Mouse (Mus musculus) layer of hippocampus, adult 18-20 months (tissue): ENCODE measurements around the gene Rnf151. TPM values are rescaled to one million over a fixed set of nuclear protein-coding genes. Genes with fewer than 3 reads are reported as not detected.
"Not testable (repeated sequence)": the region's sequence is repeated elsewhere in the genome, so short reads cannot be mapped to it uniquely, and the experiment has no call there.

Experiments used
- DNase-seq, 2 experiments: peaks; one replicate each; pipeline ENCODE4 v3.0.0; 2022; ENCODE audit warnings: low spot score in 2 of 2
- total RNA-seq, 2 experiments: library from RNA; stranded (reverse); gene quantifications; 2 replicates each; pipeline ENCODE4 v1.2.3; 2021

Gene Rnf151
- total RNA-seq, 2 experiments from 2014 or later, result 0.27 TPM; not detected in 1

GRCm38 (mm10) chr17:24733434-24734050 is 15.7 kb upstream of the Rnf151 start:
- DNase-seq, result no peak

DNA sequence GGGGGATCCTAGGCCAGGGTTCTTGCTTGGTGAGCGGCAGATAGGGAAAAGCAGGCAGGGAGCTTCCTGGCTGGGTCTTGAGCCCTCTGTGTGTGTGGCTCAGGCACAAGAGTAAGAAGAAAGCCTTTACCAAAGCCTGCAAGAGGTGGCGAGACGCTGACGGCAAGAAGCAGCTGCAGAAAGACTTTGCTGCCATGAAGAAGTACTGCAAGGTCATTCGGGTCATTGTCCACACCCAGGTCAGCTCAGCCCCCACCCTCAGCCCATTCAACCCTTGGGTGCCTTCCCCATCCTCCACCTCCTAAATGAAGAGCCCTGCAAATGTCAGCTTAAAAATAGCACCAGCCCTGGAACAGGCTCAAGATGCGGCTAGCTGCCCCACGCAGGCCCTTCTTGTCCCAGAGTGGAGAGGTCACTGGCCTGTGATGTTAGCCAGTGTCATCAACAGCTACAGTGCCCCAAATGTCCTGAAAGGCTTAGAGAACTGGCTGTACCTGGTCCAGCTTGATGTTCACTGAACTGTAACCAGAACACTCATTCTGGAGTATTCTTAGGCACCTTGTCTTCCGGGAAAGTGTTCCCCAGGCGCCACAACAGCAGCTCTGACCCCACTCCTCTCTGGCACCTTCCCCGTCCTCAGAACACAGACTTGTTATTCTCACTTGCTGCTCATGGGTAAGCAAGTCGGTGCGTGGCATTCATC is 14.5 kb upstream of the Rnf151 start:
- no peak for DNase-seq

GRCm38 (mm10) chr17:24730787-24731186 is 12.9 kb upstream of the Rnf151 start:
- DNase-seq, result no peak

- no peak for DNase-seq
Observed at GRCm38 (mm10) chr17:24729067-24729466, 11.2 kb upstream of the Rnf151 start.

- no peak for DNase-seq
Observed at GRCm38 (mm10) chr17:24728184-24728583, 10.3 kb upstream of the Rnf151 start.

- DNase-seq, result no peak
Observed at GRCm38 (mm10) chr17:24727618-24728017, 9.8 kb upstream of the Rnf151 start, which contains the start of gene Rpl3l. TSS of gene Rpl3l (plus strand) at chr17:24727820.

DNA sequence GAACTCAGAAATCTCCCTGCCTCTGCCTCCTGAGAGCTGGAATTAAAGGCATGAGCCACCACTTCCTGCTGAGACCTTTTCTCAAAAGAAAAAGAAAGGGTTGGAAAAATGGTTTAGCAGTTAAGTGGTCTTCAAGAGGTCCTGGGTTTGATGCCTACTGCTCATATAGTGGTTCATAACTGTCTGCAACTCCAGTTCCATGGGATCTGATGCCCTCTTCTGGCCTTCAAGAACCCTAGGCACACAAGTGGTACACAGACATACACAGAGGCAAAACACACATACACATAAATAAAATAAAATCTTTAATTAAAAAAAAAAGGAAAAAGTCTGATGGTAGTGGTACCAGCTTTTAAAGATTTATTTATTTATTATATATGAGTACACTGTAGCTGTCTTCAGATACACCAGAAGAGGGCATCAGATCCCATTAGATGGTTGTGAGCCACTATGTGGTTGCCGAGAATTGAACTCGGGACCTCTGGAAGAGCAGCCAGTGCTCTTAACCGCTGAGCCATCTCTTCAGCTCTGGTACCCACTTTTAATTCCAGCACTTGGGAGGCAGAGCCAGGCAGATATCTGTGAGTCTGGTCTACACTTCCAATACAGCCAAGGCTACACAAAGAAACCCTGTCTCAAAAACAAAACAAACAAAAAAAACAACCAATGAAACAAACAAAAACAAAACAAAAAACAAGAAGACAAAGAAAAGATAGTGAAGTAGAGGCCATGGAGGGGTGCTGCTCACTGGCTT is 8.0 kb upstream of the Rnf151 start:
- DNase-seq, result no peak

DNA sequence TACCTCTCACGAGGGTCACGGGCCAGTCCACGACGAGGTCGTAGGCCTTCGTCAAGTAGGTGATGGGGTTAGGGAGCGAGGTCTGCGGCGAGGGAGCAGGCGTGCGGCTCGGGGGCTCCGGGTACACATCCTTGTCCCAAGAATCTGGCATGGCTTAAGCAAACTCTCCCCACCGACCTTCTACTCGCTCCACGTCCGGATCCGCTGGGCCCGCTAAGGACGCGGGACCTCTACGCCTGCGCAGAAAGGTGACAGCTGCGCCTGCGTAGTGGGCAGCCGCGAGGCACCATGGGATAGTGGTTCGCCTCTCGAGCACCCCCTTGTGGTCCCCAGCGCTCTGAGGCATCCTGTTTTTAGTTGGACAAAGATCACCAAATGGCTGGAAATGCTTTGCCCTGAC is 6.3 kb upstream of the Rnf151 start, which contains the start of gene Ndufb10:
Gene Ndufb10, minus strand, starts transcription at position 295 of the 400 bp plus-strand sequence.
- DNase-seq, result peak; percentile 92 to 97

- no peak for DNase-seq
Observed at GRCm38 (mm10) chr17:24723881-24724180, 6.0 kb upstream of the Rnf151 start.

DNA sequence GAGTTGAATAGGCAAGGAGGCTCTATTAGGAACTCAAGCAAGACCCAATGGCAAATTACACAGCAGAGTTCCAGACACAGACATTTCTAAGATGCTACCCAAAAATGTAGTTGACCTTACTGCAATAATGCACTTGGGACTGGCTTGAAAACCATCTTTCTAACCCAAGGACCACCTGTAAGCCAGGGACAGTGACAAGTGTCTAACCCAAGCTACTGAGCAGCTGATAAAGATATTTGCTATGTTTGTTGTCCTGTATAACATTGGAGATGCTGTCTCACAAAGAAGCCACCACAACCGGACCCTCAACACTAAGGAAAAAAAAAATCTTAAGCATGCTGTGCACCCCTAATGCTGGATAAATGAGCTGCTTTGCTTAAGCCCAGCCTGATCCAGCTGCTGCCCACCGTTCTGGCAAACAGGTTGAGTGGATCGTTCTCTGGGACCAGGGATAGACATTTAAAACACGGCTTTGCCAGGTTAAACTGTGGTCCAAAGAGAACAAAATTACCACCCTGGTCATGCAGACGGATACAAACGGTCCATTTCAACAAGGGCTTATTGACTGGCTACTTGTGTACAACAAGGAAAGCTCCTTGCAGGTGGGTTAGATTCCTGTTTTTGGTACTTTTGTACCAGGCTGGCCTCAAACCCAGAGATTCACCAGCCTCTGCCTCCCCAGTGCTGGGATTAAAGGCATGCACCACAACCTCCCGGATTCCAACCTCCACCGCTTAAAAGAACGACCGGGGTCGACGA is 5.4 kb upstream of the Rnf151 start:
- DNase-seq, result no peak

DNA sequence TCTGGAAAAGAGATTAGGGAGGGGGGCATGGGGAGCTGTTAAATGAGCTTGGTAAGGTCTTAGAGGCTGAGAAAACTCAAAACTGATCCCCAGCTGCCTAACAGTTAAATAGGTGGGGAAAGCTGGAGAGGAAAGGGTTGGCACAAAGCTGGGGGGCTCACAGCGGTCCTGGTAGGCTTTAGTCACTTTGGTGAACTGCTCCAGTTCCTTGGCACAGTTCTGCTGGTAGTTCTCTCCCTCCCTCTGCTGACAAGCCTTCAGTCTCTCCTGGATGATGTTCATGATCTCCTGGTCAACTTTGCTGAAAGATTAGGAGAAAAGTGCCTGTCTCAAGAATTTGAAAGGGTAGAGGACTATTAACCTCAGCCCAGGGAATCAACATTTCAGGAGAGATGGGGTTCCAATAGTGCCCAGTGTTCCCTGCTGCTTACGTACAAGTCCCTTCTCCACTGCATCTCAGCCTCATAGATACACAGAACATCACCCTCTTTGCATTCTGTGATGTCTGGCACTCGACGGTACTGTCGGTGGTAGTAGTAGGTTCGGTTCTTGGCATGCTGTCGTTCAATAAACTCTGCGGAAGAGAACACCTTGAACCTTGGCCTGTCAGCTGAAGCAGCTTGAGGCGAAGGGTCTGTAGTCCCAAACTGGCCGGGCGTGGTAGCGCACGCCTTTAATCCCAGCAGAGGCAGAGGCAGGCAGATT is 4.5 kb upstream of the Rnf151 start:
- no peak for DNase-seq

GRCm38 (mm10) chr17:24721383-24721955 is 3.6 kb upstream of the Rnf151 start:
- not testable (repeated sequence) for DNase-seq

- DNase-seq, result not testable (repeated sequence)
Observed at GRCm38 (mm10) chr17:24720616-24721015, 2.8 kb upstream of the Rnf151 start.

DNA sequence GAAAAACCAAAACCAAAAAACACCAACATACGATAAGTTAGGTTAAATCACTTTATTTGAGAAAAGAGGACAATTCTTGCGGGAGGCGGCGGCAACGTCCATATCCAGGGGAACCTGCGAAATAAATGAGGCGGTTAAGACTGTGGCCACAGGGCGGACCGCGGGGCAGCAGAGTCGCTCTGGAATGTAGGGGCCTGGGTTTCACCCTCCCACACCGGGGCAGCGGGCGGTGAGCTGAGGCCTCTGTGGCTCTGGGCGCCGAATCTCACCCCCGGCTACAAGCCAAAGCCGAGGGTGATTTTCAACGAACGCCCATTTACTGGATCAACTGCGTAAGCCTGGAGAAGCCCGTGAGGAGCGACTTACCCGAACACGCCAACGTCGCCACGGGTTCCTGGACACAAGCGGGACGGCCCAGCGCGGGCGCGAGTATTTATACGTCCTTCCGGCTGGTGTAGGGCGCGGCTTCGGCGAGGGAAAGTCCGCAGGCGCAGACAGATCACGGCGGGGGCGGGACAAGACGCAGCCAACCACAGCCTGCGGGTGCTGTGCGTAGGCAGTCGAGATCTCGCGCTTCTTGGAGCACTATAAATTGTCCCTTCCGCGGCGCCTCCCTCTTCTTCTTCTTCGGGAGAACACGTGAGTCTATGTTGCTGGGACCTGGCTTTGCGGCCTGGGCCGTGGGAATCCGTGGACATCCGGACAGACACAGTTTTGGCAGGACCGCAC is 1.8 kb upstream of the Rnf151 start:
- DNase-seq, result peak; percentile 97 to 99

GRCm38 (mm10) chr17:24718938-24719337 is 1.1 kb upstream of the Rnf151 start:
- DNase-seq, result not testable (repeated sequence)

DNA sequence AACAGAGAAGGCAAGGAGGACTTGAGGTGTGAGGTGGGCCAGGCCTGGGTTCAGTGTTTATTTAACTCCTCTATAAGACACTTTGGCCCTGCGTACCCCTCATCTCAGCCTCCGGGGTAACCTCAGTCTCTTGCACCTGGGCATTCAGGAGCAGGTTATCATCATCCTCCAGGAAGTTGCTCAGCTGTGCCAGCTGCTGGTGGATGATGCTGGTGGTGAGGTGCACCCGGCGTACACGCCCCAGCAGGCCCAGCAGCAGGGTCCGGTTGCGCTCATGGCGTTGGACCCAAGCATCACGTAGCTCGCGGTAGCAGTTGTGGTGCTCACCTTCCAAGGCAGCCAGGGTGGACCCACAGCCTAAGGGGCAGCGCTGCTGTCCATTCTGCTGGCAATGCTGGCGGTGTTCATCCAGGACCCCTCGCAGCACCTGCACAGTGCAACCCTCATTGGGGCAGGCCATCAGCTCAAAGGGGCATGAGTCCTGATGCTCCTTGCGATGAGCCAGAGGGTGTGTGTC is 1.6 kb downstream of the Rnf151 start:
- DNase-seq, result no peak

GRCm38 (mm10) chr17:24715556-24715955 is 2.3 kb downstream of the Rnf151 start:
- DNase-seq, result no peak

- DNase-seq, result no peak
Observed at GRCm38 (mm10) chr17:24708646-24709045, 9.2 kb downstream of the Rnf151 start.

DNA sequence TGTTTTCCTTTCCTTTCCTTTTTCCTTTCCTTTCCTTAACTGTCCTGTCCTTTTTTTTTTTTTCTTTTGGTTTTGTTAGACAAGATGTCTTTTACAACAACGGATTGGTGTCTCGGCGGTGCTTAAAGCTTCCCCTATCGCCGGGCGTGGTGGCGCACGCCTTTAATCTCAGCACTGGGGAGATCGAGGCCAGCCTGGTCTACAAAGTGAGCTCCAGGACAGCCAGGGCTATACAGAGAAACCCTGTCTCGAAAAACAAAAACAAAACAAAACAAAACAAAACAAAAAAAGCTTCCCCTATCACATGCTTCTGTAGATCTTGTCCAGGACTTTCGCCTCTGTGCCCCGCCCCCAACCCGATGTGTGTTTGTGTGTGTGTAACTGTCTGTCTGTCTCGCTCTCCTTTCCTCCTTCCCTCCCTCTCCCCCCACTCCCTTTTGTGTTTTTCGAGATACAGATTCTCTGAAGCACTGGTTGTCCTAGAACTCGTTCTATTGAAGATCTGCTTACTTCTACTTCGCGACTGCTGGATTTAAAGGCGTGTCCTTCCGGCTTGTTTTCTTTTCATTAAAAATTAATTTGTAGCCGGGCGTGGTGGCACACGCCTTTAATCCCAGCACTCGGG is 9.9 kb downstream of the Rnf151 start:
- no peak for DNase-seq
